Mouse (Mus musculus): ENCODE results near the gene Tfap2d.

GRCm38 (mm10) chr1:19056300-19056699 is 46.5 kb upstream of the Tfap2d start:
- TF ChIP-seq POLR2A (IDR thresholded peaks at IDR 0.05; ENCODE audit: low read depth, low read length) (no peak), CTCF (IDR thresholded peaks at IDR 0.05; ENCODE audit: extremely low read depth, insufficient read length, insufficient replicate concordance, low read depth, low read length) (no peak)
